Comparison of ENCODE assay signal across 9 mouse cellular contexts in the genomic region with DNA sequence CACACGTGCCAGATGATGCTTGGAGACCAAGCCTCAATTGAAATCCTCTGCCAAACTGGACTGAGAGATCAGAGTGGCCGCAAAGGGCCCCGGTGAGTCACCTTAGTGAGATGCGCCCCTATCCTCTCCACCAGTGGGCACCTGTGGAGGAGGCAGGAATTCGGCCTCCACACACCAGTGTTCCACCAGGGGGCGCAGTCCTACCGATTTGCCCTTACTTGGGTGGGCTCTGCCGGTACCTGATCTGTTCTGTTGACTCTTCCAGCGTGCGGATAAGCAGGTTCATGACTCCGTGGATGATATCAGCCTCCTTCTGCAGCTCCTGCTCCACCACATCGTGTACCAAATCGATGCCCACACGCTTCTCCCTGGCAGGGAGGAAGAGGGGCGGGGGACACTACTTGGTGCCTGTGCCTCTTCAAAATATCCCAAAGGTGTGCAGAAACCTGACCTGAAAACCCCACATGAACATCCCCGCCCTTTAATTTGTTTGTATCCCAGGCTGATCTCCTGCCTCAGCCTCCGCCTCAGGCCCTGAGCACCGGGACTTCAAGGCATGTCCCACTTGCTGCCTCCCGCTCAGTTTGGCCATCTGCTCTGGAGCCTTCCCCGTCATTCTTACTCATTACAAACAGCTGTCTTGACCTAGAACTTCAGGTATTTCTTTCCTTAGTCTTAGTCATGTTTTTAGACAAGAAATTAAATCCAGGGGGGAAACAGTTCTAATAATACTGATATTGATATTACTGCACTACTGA. TPM values are rescaled to one million over a fixed set of nuclear protein-coding genes. Genes with fewer than 3 reads are reported as not detected.
DNase-seq lines count a peak whose midpoint lies in the region; ATAC-seq and TF ChIP-seq lines count a peak whose summit lies in the region.
"Had no signal": no experiment of that assay in that cellular context is flagged by ENCODE, and none has a peak within 500 bp of the region (broad histone marks: within the 10 kb centered on the region; RNA-seq: fewer than 3 reads in every experiment).

No protein-coding gene starts in this region.

- peak overlapping the region; percentile 56; the same call in 1 of the 2 replicates for H3K9ac ChIP-seq in ES-E14 (ENCODE audit: insufficient read depth, low read depth, low read length, poor library complexity, severe bottlenecking)
- no peak overlapping the region for H3K9ac ChIP-seq in forebrain, embryonic 15.5 days (replicated peaks)
- H3K9ac ChIP-seq: hindbrain, embryonic 15.5 days had no signal

- H3K27me3 ChIP-seq in forebrain, embryonic 15.5 days = no peaks in the 10 kb centered on the region
- H3K27me3 ChIP-seq: hindbrain, embryonic 15.5 days had no signal

- H3K4me2 ChIP-seq in forebrain, embryonic 15.5 days (replicated peaks) = peak overlapping the region; percentile 29
- H3K4me2 ChIP-seq: hindbrain, embryonic 15.5 days had no signal

- in situ Hi-C loops in ES-E14 (cut with MboI; ENCODE audit: low sequenced_read_pairs in 2 of 2, unreplicated experiment in 2 of 2) = loop anchor here (5.0 kb wide), 2 partner anchors 72 to 77 kb away; no protein-coding TSS in a partner anchor

- peak; percentile 87 for DNase-seq in ES-E14 (ENCODE audit: low read depth, low spot score)
- peak; percentile 67 for DNase-seq in c-Kit-positive CD71-negative TER-119-negative erythroid progenitor cells, embryonic 14.5 days (ENCODE audit: low read depth)
- DNase-seq in heart, postnatal 36 days = peak; percentile 80 to 87
- peak; percentile 36 for DNase-seq in layer of hippocampus, adult 9-10 months (ENCODE audit: low spot score)
- DNase-seq in lung, postnatal 10 days = peak; percentile 81
- DNase-seq in retina, postnatal 1 day = peak; percentile 80
- peak; percentile 91 for DNase-seq in thymus, postnatal 4 days

- H3K4me3 ChIP-seq in ES-E14 (ENCODE audit: insufficient read depth in 1 of 2, low read depth in 1 of 2, low read length in 2 of 2, poor library complexity in 1 of 2, severe bottlenecking in 1 of 2) = peak overlapping the region; percentile 40 to 50; a peak in 3 of 4 replicates
- H3K4me3 ChIP-seq in forebrain, embryonic 15.5 days = no peak overlapping the region
- H3K4me3 ChIP-seq: hindbrain, embryonic 15.5 days had no signal

- peaks cover 5 to 10% of the 10 kb centered on the region in 2 experiments; a peak in 3 of 4 replicates for H3K4me1 ChIP-seq in ES-E14 (ENCODE audit: control insufficient read depth in 2 of 2, insufficient read depth in 2 of 2, low read length in 2 of 2, poor library complexity in 1 of 2)
- H3K4me1 ChIP-seq in forebrain, embryonic 15.5 days = peaks cover 5% of the 10 kb centered on the region; the same call in 1 of the 2 replicates

- H3K9me3 ChIP-seq in ES-E14 (ENCODE audit: control insufficient read depth, insufficient read depth, low read depth, low read length) = no peaks in the 10 kb centered on the region
- H3K9me3 ChIP-seq in forebrain, embryonic 15.5 days = no peaks in the 10 kb centered on the region
- H3K9me3 ChIP-seq: hindbrain, embryonic 15.5 days had no signal

- H3K27ac ChIP-seq in ES-E14 (ENCODE audit: insufficient read depth, low read depth, low read length, poor library complexity, severe bottlenecking) = peak overlapping the region; percentile 17; the same call in 1 of the 2 replicates
- H3K27ac ChIP-seq in forebrain, embryonic 15.5 days (replicated peaks) = no peak overlapping the region
- H3K27ac ChIP-seq: hindbrain, embryonic 15.5 days had no signal

- ATAC-seq in forebrain, embryonic 15.5 days (replicated peaks) = no peak

- 24% methylated on average over 20 of the region's 20 CpGs for WGBS in forebrain, embryonic 15.5 days

- intact Hi-C loops in heart, postnatal 36 days (cut with DNase I) = loop anchor here (1.0 to 10.0 kb wide), 3 partner anchors 73 to 380 kb away; no protein-coding TSS in a partner anchor

- H3K36me3 ChIP-seq in ES-E14 (ENCODE audit: control insufficient read depth, insufficient read depth, low read length, poor library complexity, severe bottlenecking) = peaks cover 5% of the 10 kb centered on the region; the same call in 1 of the 2 replicates
- no peaks in the 10 kb centered on the region for H3K36me3 ChIP-seq in forebrain, embryonic 15.5 days
- H3K36me3 ChIP-seq: hindbrain, embryonic 15.5 days had no signal

TF ChIP-seq in ES-E14, 5 proteins besides CTCF, POLR2A, EP300 and RAD21:
- no peak for TF ChIP-seq HCFC1 (IDR thresholded peaks at IDR 0.05; ENCODE audit: borderline replicate concordance, insufficient read depth, low read length)
- 0 out of 2 replicates have a peak, but pooled peaks have one; percentile 7 for TF ChIP-seq MAFK (IDR thresholded peaks at IDR 0.05; ENCODE audit: insufficient read depth, low read depth, low read length)
- TF ChIP-seq ZNF384 (IDR thresholded peaks at IDR 0.05; ENCODE audit: low read depth, low read length) = no peak
- TF ChIP-seq ZC3H11A (IDR thresholded peaks at IDR 0.05; ENCODE audit: borderline replicate concordance, low read depth, low read length) = peak; percentile 82
- no peak for TF ChIP-seq CHD2 (IDR thresholded peaks at IDR 0.05; ENCODE audit: low read depth, low read length)

RNA-seq across cellular contexts. Expression of gene Tekt1, which starts 7.1 kb away (rescaled TPM):
- 4.0 and 5.7 TPM in 2 replicates for total RNA-seq in ES-E14 (2012; rRNA removed)
- polyA plus RNA-seq in forebrain, embryonic 15.5 days (2015; fragmentation: Nextera tagmentation; extraction: Ambion mirVana) = 6.2 and 10.9 TPM in 2 replicates
- not detected for total RNA-seq in heart, postnatal 36 days (2021)

RNA-seq across cellular contexts. Expression of gene Fbxo39, which starts 40.9 kb away (rescaled TPM):
- 0.13 and 0.16 TPM in 2 replicates for total RNA-seq in ES-E14 (2012; rRNA removed)
- not detected in 2 replicates for polyA plus RNA-seq in forebrain, embryonic 15.5 days (2015; fragmentation: Nextera tagmentation; extraction: Ambion mirVana)
- total RNA-seq in heart, postnatal 36 days (2021) = not detected
- polyA plus RNA-seq: hindbrain, embryonic 15.5 days had no signal

RNA-seq across cellular contexts. Expression of gene Xaf1, which starts 53.7 kb away (rescaled TPM):
- total RNA-seq in ES-E14 (2012; rRNA removed) = 7.5 and 7.6 TPM in 2 replicates
- polyA plus RNA-seq in forebrain, embryonic 15.5 days (2015; fragmentation: Nextera tagmentation; extraction: Ambion mirVana) = 0.80 and 1.9 TPM in 2 replicates
- 10 to 100 TPM; 11.2 to 18.1 TPM for total RNA-seq in heart, postnatal 36 days (2021)

RNA-seq across cellular contexts. Expression of gene Smtnl2, which starts 56.4 kb away (rescaled TPM):
- 23.6 and 26.7 TPM in 2 replicates for total RNA-seq in ES-E14 (2012; rRNA removed)
- 5.3 and 5.4 TPM in 2 replicates for polyA plus RNA-seq in forebrain, embryonic 15.5 days (2015; fragmentation: Nextera tagmentation; extraction: Ambion mirVana)
- total RNA-seq in heart, postnatal 36 days (2021) = 10 to 100 TPM; 18.2 to 19.5 TPM

Comparison
In these comparisons a context has a peak if more than half of its experiments do, and no peak if none do; other contexts are left out.
1. DNase-seq: peak in every context shown above with its lines; median percentile 91 in thymus, postnatal 4 days; 87 in ES-E14; 84 in heart, postnatal 36 days; 81 in lung, postnatal 10 days; 80 in retina, postnatal 1 day; 67 in c-Kit-positive CD71-negative TER-119-negative erythroid progenitor cells, embryonic 14.5 days; 36 in layer of hippocampus, adult 9-10 months.